Mouse (Mus musculus) limb, embryonic 14.5 days (tissue): ENCODE measurements at regions not wholly inside any gene's neighbourhood (a gene's known extent, or its start where the extent isn't known, plus 50 kb on each side); places are given as distances from the start of the nearest gene placed in this dataset.

Experiments used
- ATAC-seq: fragments of 200-750 bp; cut with Nextera tagmentation; 2 replicates; pipeline ENCODE4 v1.8.0; 2017; ENCODE audit warnings: low read depth, moderate number of reproducible peaks, moderate TSS enrichment; ENCODE audit not compliant: low FRiP score
- DNase-seq: peaks from one replicate; pipeline ENCODE4 v3.0.0-alpha.2; 2015; ENCODE audit warnings: low spot score
- H3K27ac ChIP-seq: fragments of 300-500 bp; sonication (generic); replicated peaks from 2 replicates; pipeline ENCODE4 v1.5.1; 2014; ENCODE audit warnings: low read depth, mild to moderate bottlenecking, low read length, moderate library complexity, mixed read lengths
- H3K27me3 ChIP-seq: fragments of 300-500 bp; sonication (generic); 2 replicates; pipeline ENCODE4 v1.6.1; 2014; ENCODE audit warnings: low read length, mixed read lengths; ENCODE audit not compliant: control insufficient read depth, insufficient read depth
- H3K36me3 ChIP-seq: fragments of 300-500 bp; sonication (generic); 2 replicates; pipeline ENCODE4 v1.6.1; 2014; ENCODE audit warnings: mild to moderate bottlenecking, low read length, moderate library complexity, mixed read lengths; ENCODE audit not compliant: control insufficient read depth, insufficient read depth
- H3K4me1 ChIP-seq: fragments of 300-500 bp; sonication (generic); 2 replicates; pipeline ENCODE4 v1.6.1; 2014; ENCODE audit warnings: antibody characterized with exemption, low read length, mixed read lengths; ENCODE audit not compliant: control insufficient read depth, insufficient read depth
- H3K4me2 ChIP-seq: fragments of 300-500 bp; sonication (generic); replicated peaks from 2 replicates; pipeline ENCODE4 v1.6.1; 2014; ENCODE audit warnings: low read depth, mild to moderate bottlenecking, low read length, moderate library complexity; ENCODE audit not compliant: severe bottlenecking
- H3K4me3 ChIP-seq: fragments of 300-500 bp; sonication (generic); replicated peaks from 2 replicates; pipeline ENCODE4 v1.5.1; 2014; ENCODE audit warnings: low read length
- H3K9ac ChIP-seq: fragments of 300-500 bp; sonication (generic); 2 replicates; pipeline ENCODE4 v1.6.1; 2014; ENCODE audit warnings: mild to moderate bottlenecking, low read depth, low read length, moderate library complexity; ENCODE audit not compliant: severe bottlenecking
- H3K9me3 ChIP-seq: fragments of 300-500 bp; sonication (generic); 2 replicates; pipeline ENCODE4 v1.6.1; 2016; ENCODE audit warnings: low read length; ENCODE audit not compliant: control insufficient read depth
- POLR2A ChIP-seq: fragments of 200-500 bp; IDR thresholded peaks from 2 replicates; pipeline ENCODE4 v1.8.0; 2012; ENCODE audit warnings: inconsistent platforms, mild to moderate bottlenecking, moderate library complexity, borderline replicate concordance; ENCODE audit not compliant: insufficient read depth, insufficient read length; ENCODE audit errors: extremely low read depth
- WGBS: fragments of 180-500 bp; shearing (Covaris S2); extraction: QIAGEN DNeasy Blood & Tissue Kit; methylation state at CpG from one replicate; pipeline ENCODE4 v1.1.7; 2014; 5-methylcytosine and 5-hydroxymethylcytosine counted together

GRCm38 (mm10) chr14:24969584-24969983 lies 482.7 kb downstream of the Rps24 start:
- H3K27me3 ChIP-seq = no peaks in the 10 kb centered on the region
- no peak overlapping the region for H3K4me2 ChIP-seq
- H3K4me1 ChIP-seq = peaks cover 6% of the 10 kb centered on the region; the same call in 1 of the 2 replicates
- no peak for ATAC-seq
- 60% methylated on average over 2 of the region's 2 CpGs for WGBS
- no peak overlapping the region for H3K27ac ChIP-seq
- no peak overlapping the region for H3K9ac ChIP-seq
- no peaks in the 10 kb centered on the region for H3K9me3 ChIP-seq
- H3K36me3 ChIP-seq = no peaks in the 10 kb centered on the region
- TF ChIP-seq POLR2A = no peak
- DNase-seq = no peak
- H3K4me3 ChIP-seq = no peak overlapping the region

- no peaks in the 10 kb centered on the region for H3K9me3 ChIP-seq
- 84% methylated on average over 7 of the region's 7 CpGs for WGBS
- H3K4me1 ChIP-seq = peaks cover 6% of the 10 kb centered on the region; the same call in 1 of the 2 replicates
- H3K36me3 ChIP-seq = no peaks in the 10 kb centered on the region
- no peak overlapping the region for H3K4me3 ChIP-seq
- no peak overlapping the region for H3K9ac ChIP-seq
- H3K4me2 ChIP-seq = no peak overlapping the region
- H3K27me3 ChIP-seq = no peaks in the 10 kb centered on the region
- no peak overlapping the region for H3K27ac ChIP-seq
- TF ChIP-seq POLR2A = no peak
- ATAC-seq = no peak
- no peak for DNase-seq
These were observed 485.4 kb downstream of the Rps24 start for GRCm38 (mm10) chr14:24972357-24972756.

GRCm38 (mm10) chr14:24973039-24973438 lies 485.9 kb upstream of the Zmiz1 start:
- Histone ChIP-seq H3K4me1 (peaks cover 6% of the 10 kb centered on the region; the same call in 1 of the 2 replicates), H3K36me3 (no peaks in the 10 kb centered on the region), H3K4me3 (no peak overlapping the region), H3K9ac (no peak overlapping the region), H3K4me2 (no peak overlapping the region), H3K9me3 (no peaks in the 10 kb centered on the region), H3K27ac (no peak overlapping the region), H3K27me3 (no peaks in the 10 kb centered on the region)
- ATAC-seq = no peak
- DNase-seq = no peak
- WGBS = 62% methylated on average over 4 of the region's 4 CpGs
- no peak for TF ChIP-seq POLR2A

GRCm38 (mm10) chr14:24973591-24973990 lies 485.4 kb upstream of the Zmiz1 start:
- no peaks in the 10 kb centered on the region for H3K27me3 ChIP-seq
- no peaks in the 10 kb centered on the region for H3K36me3 ChIP-seq
- WGBS = 63% methylated on average over 4 of the region's 4 CpGs
- no peak overlapping the region for H3K4me2 ChIP-seq
- no peak overlapping the region for H3K9ac ChIP-seq
- H3K9me3 ChIP-seq = no peaks in the 10 kb centered on the region
- ATAC-seq (no peak), DNase-seq (no peak)
- peaks cover 6% of the 10 kb centered on the region; the same call in 1 of the 2 replicates for H3K4me1 ChIP-seq
- no peak overlapping the region for H3K4me3 ChIP-seq
- TF ChIP-seq POLR2A = no peak
- H3K27ac ChIP-seq = no peak overlapping the region

- no peak overlapping the region for H3K9ac ChIP-seq
- peak overlapping the region; percentile 40; the same call in 1 of the 2 replicates for H3K27ac ChIP-seq
- peak; percentile 72 for ATAC-seq
- WGBS = 28% methylated on average over 8 of the region's 8 CpGs
- no peaks in the 10 kb centered on the region for H3K27me3 ChIP-seq
- DNase-seq = peak; percentile 26
- no peaks in the 10 kb centered on the region for H3K9me3 ChIP-seq
- peaks cover 35% of the 10 kb centered on the region for H3K4me1 ChIP-seq
- TF ChIP-seq POLR2A = no peak
- no peaks in the 10 kb centered on the region for H3K36me3 ChIP-seq
- H3K4me2 ChIP-seq = no peak overlapping the region
- H3K4me3 ChIP-seq = no peak overlapping the region
These were observed 476.5 kb upstream of the Zmiz1 start for GRCm38 (mm10) chr14:24982489-24982888.

GRCm38 (mm10) chr14:24983279-24983678 lies 475.7 kb upstream of the Zmiz1 start:
- H3K4me1 ChIP-seq = peaks cover 35% of the 10 kb centered on the region
- no peaks in the 10 kb centered on the region for H3K9me3 ChIP-seq
- H3K27ac ChIP-seq = peak overlapping the region; percentile 35; the same call in 1 of the 2 replicates
- no peaks in the 10 kb centered on the region for H3K27me3 ChIP-seq
- TF ChIP-seq POLR2A = no peak
- H3K4me2 ChIP-seq = no peak overlapping the region
- H3K9ac ChIP-seq = no peak overlapping the region
- H3K4me3 ChIP-seq = no peak overlapping the region
- ATAC-seq = no peak
- H3K36me3 ChIP-seq = no peaks in the 10 kb centered on the region
- no peak for DNase-seq
